In genomic region chr9:54555044-54555443, GRCm38 (mm10) we compare ENCODE assay signal across 33 mouse cellular contexts. TPM values are rescaled to one million over a fixed set of nuclear protein-coding genes. Genes with fewer than 3 reads are reported as not detected.
DNase-seq lines count a peak whose midpoint lies in the region; ATAC-seq and TF ChIP-seq lines count a peak whose summit lies in the region.
"Had no signal": no experiment of that assay in that cellular context is flagged by ENCODE, and none has a peak within 500 bp of the region (broad histone marks: within the 10 kb centered on the region; RNA-seq: fewer than 3 reads in every experiment).

No protein-coding gene starts in this region.

- H3K36me3 ChIP-seq in spleen, adult 2 months (ENCODE audit: control insufficient read depth, insufficient read depth, low read length) = no peaks in the 10 kb centered on the region
- H3K36me3 ChIP-seq: embryonic facial prominence, embryonic 12.5 days; forebrain, embryonic 10.5 days; limb, embryonic 13.5 days; lung, embryonic 15.5 days; midbrain, embryonic 13.5 days; stomach, embryonic 15.5 days had no signal

- no peak for TF ChIP-seq POLR2A in spleen, adult 2 months (IDR thresholded peaks at IDR 0.05; ENCODE audit: low read depth, low read length)
- TF ChIP-seq POLR2A in bone marrow, adult 2 months (IDR thresholded peaks at IDR 0.05; ENCODE audit: borderline replicate concordance, control insufficient read depth, low read depth, low read length) = no peak

- H3K4me3 ChIP-seq in spleen, adult 2 months (ENCODE audit: extremely low read depth, insufficient read depth, insufficient read length) = no peak overlapping the region
- H3K4me3 ChIP-seq in bone marrow, adult 2 months (replicated peaks; ENCODE audit: control insufficient read depth, low read depth, low read length) = no peak overlapping the region
- H3K4me3 ChIP-seq: embryonic facial prominence, embryonic 12.5 days; forebrain, embryonic 10.5 days; gastrocnemius, adult 2 months; limb, embryonic 13.5 days; lung, embryonic 15.5 days; midbrain, embryonic 13.5 days; stomach, embryonic 15.5 days had no signal

- H3K27me3 ChIP-seq in spleen, adult 2 months (ENCODE audit: control insufficient read depth, insufficient read depth, low read length) = peaks cover 4% of the 10 kb centered on the region; the same call in 1 of the 2 replicates
- H3K27me3 ChIP-seq: embryonic facial prominence, embryonic 12.5 days; limb, embryonic 13.5 days; stomach, embryonic 15.5 days had no signal

- ATAC-seq in megakaryocyte, adult 5-6 weeks (ENCODE audit: poor library complexity, severe bottlenecking) = peak; percentile 70
- ATAC-seq: forebrain, embryonic 16.5 days; intestine, embryonic 16.5 days; midbrain, embryonic 13.5 days had no signal

- 63% methylated on average over 2 of the region's 2 CpGs for WGBS in spleen, adult 2 months
- 46% methylated on average over 2 of the region's 2 CpGs for WGBS in bone marrow, adult 2 months

- TF ChIP-seq CTCF in spleen, adult 2 months (IDR thresholded peaks at IDR 0.05; ENCODE audit: extremely low read depth, insufficient read depth, insufficient read length, insufficient replicate concordance) = no peak
- no peak for TF ChIP-seq CTCF in bone marrow, adult 2 months (IDR thresholded peaks at IDR 0.05; ENCODE audit: control insufficient read depth, insufficient read depth, low read length)

- peaks cover 6% of the 10 kb centered on the region; the same call in 1 of the 2 replicates for H3K4me1 ChIP-seq in spleen, adult 2 months (ENCODE audit: control insufficient read depth, insufficient read depth, insufficient read length)
- peaks cover 2% of the 10 kb centered on the region for H3K4me1 ChIP-seq in bone marrow, adult 2 months (ENCODE audit: control insufficient read depth, insufficient read depth, low read length)

- H3K27ac ChIP-seq in spleen, adult 2 months (ENCODE audit: insufficient read depth, low read length) = 0 out of 2 replicates have a peak overlapping the region, but pooled peaks have one; percentile 9
- H3K27ac ChIP-seq in bone marrow, adult 2 months (ENCODE audit: control insufficient read depth, insufficient read depth, low read depth, low read length, poor library complexity) = peak overlapping the region; percentile 52; the same call in 1 of the 2 replicates
- H3K27ac ChIP-seq: embryonic facial prominence, embryonic 12.5 days; forebrain, embryonic 10.5 days; gastrocnemius, adult 2 months; limb, embryonic 13.5 days; lung, embryonic 15.5 days; midbrain, embryonic 13.5 days; stomach, embryonic 15.5 days had no signal

- DNase-seq in spleen, adult 2 months (ENCODE audit: low read depth in 1 of 2, low spot score in 2 of 2) = peak; percentile 7 to 11
- DNase-seq in spleen, adult 12 weeks (ENCODE audit: low spot score) = no peak
- no peak for DNase-seq in left cerebral cortex, postnatal 10 days (ENCODE audit: extremely low spot score in 1 of 2, low spot score in 2 of 2)
- DNase-seq in cerebellum, postnatal 10 days = no peak
- no peak for DNase-seq in left cerebral cortex, postnatal 36 days (ENCODE audit: low spot score in 2 of 2)
- DNase-seq: adrenal gland, adult 8-10 months; cerebellum, adult 11-12 months; cerebellum, postnatal 25 days; embryo, embryonic 11 days; gastrocnemius, adult 2 months; heart, postnatal 14 days; kidney, adult 9 months; kidney, postnatal 10 days; right cerebral cortex, postnatal 25 days had no signal

- intact Hi-C loops in left cerebral cortex, postnatal 10 days (cut with DNase I) = no loop called here
- intact Hi-C loops in left cerebral cortex, postnatal 36 days (cut with DNase I) = no loop called here

RNA-seq across cellular contexts. Expression of gene Cib2, which starts 5.0 kb away (rescaled TPM):
- 2.0 and 3.0 TPM in 2 replicates for polyA plus RNA-seq in spleen, adult 2 months (2012; rRNA removed)
- 5.4 and 9.9 TPM in 2 replicates for polyA plus RNA-seq in bone marrow, adult 2 months (2011; ENCODE audit: insufficient read depth, insufficient read length, low replicate concordance, missing spikeins)
- 11.4 and 14.9 TPM in 2 replicates for total RNA-seq in megakaryocyte, adult 5-6 weeks (2015)
- 2.7 and 3.9 TPM in 2 replicates for total RNA-seq in megakaryocyte, adult 5-6 weeks (2017)
- 10 to 100 TPM; 32.8 to 33.9 TPM for total RNA-seq in left cerebral cortex, postnatal 10 days (2021)
- 10 to 100 TPM; 19.3 to 22.8 TPM for total RNA-seq in left cerebral cortex, postnatal 36 days (2021)
- total RNA-seq: megakaryocyte-erythroid progenitor cell, adult 5-6 weeks had no signal

RNA-seq across cellular contexts. Expression of gene Sh2d7, which starts 16.3 kb away (rescaled TPM):
- not detected in 2 replicates for polyA plus RNA-seq in spleen, adult 2 months (2012; rRNA removed)
- not detected in 2 replicates for polyA plus RNA-seq in bone marrow, adult 2 months (2011; ENCODE audit: insufficient read depth, insufficient read length, low replicate concordance, missing spikeins)
- total RNA-seq in megakaryocyte, adult 5-6 weeks (2015) = not detected in 2 replicates
- not detected in 2 replicates for total RNA-seq in megakaryocyte, adult 5-6 weeks (2017)
- total RNA-seq in left cerebral cortex, postnatal 10 days (2021) = not detected
- total RNA-seq in left cerebral cortex, postnatal 36 days (2021) = not detected
- total RNA-seq: adrenal gland, adult 8-10 months; adrenal gland, postnatal 4 days; gastrocnemius, adult 2 months; gastrocnemius, postnatal 4 days; heart, postnatal 14 days; left cerebral cortex, adult 18-20 months; left cerebral cortex, postnatal 25 days; megakaryocyte-erythroid progenitor cell, adult 5-6 weeks had no signal
- polyA plus RNA-seq: forebrain, embryonic 10.5 days; heart, embryonic 14.5 days; intestine, embryonic 16.5 days; limb, embryonic 13.5 days; liver, embryonic 11.5 days; liver, embryonic 16.5 days; lung, embryonic 15.5 days; midbrain, embryonic 13.5 days; neural tube, embryonic 14.5 days; stomach, embryonic 15.5 days had no signal

RNA-seq across cellular contexts. Expression of gene Idh3a, which starts 31.1 kb away (rescaled TPM):
- polyA plus RNA-seq in spleen, adult 2 months (2012; rRNA removed) = 10.6 TPM in 2 replicates
- 15.1 and 17.2 TPM in 2 replicates for polyA plus RNA-seq in bone marrow, adult 2 months (2011; ENCODE audit: insufficient read depth, insufficient read length, low replicate concordance, missing spikeins)
- 42.5 and 54.2 TPM in 2 replicates for total RNA-seq in megakaryocyte, adult 5-6 weeks (2015)
- 26.1 and 29.7 TPM in 2 replicates for total RNA-seq in megakaryocyte, adult 5-6 weeks (2017)
- total RNA-seq in left cerebral cortex, postnatal 10 days (2021) = 100 to 1,000 TPM; 206 to 208 TPM
- 100 to 1,000 TPM; 181 to 197 TPM for total RNA-seq in left cerebral cortex, postnatal 36 days (2021)

RNA-seq across cellular contexts. Expression of gene Dmxl2, which starts 53.6 kb away (rescaled TPM):
- 1.0 and 2.0 TPM in 2 replicates for polyA plus RNA-seq in spleen, adult 2 months (2012; rRNA removed)
- polyA plus RNA-seq in bone marrow, adult 2 months (2011; ENCODE audit: insufficient read depth, insufficient read length, low replicate concordance, missing spikeins) = 5.5 and 8.4 TPM in 2 replicates
- 23.7 and 24.0 TPM in 2 replicates for total RNA-seq in megakaryocyte, adult 5-6 weeks (2015)
- total RNA-seq in megakaryocyte, adult 5-6 weeks (2017) = 17.9 and 21.1 TPM in 2 replicates
- 100 to 1,000 TPM; 194 to 204 TPM for total RNA-seq in left cerebral cortex, postnatal 10 days (2021)
- 100 to 1,000 TPM; 189 to 204 TPM for total RNA-seq in left cerebral cortex, postnatal 36 days (2021)

Comparison
In these comparisons a context has a peak if more than half of its experiments do, and no peak if none do; other contexts are left out.
1. DNase-seq: peak in spleen, adult 2 months (2 of 2); none in spleen, adult 12 weeks (single experiment), left cerebral cortex, postnatal 10 days (0 of 2), cerebellum, postnatal 10 days (0 of 2) and left cerebral cortex, postnatal 36 days (0 of 2).